Mouse (Mus musculus) limb, embryonic 10.5 days (tissue): ENCODE measurements around the gene Hivep2. TPM values are rescaled to one million over a fixed set of nuclear protein-coding genes. Genes with fewer than 3 reads are reported as not detected.

Experiments
- DNase-seq: peaks from one replicate; pipeline ENCODE4 v3.0.0-alpha.2; 2017; ENCODE audit warnings: low spot score
- H3K27ac ChIP-seq: fragments of 300-500 bp; sonication (generic); 2 replicates; pipeline ENCODE4 v1.5.1; 2016; ENCODE audit warnings: mild to moderate bottlenecking
- H3K27me3 ChIP-seq: fragments of 300-500 bp; sonication (generic); 2 replicates; pipeline ENCODE4 v1.6.1; 2016; ENCODE audit warnings: low read depth, mild to moderate bottlenecking; ENCODE audit not compliant: poor library complexity, severe bottlenecking
- H3K36me3 ChIP-seq: fragments of 300-500 bp; sonication (generic); 2 replicates; pipeline ENCODE4 v1.6.1; 2016; ENCODE audit warnings: mild to moderate bottlenecking, moderate library complexity
- H3K4me1 ChIP-seq: fragments of 300-500 bp; sonication (generic); 2 replicates; pipeline ENCODE4 v1.6.1; 2016
- H3K4me3 ChIP-seq: fragments of 300-500 bp; sonication (generic); 2 replicates; pipeline ENCODE4 v1.5.1; 2016; ENCODE audit warnings: mild to moderate bottlenecking, moderate library complexity
- H3K9me3 ChIP-seq: fragments of 300-500 bp; sonication (generic); replicated peaks from 2 replicates; pipeline ENCODE4 v1.6.1; 2016; ENCODE audit warnings: mild to moderate bottlenecking
- WGBS: fragments of 180-500 bp; shearing (Covaris S2); methylation state at CpG from one replicate; pipeline ENCODE4 v1.1.7; 2016; 5-methylcytosine and 5-hydroxymethylcytosine counted together
- polyA plus RNA-seq: library from polyadenylated mRNA; unstranded; fragments of >200 nt; fragmentation: Nextera tagmentation; extraction: Ambion mirVana; gene quantifications from 2 replicates; pipeline ENCODE4 v1.2.1, GENCODE M21; 2016

The Hivep2 gene
- polyA plus RNA-seq, 1 experiment from 2014 or later = 0.44 TPM

GRCm38 (mm10) chr10:14035607-14036006 lies 69.7 kb downstream of the Hivep2 start:
- no peaks in the 10 kb centered on the region for H3K27me3 ChIP-seq
- H3K4me1 ChIP-seq = no peaks in the 10 kb centered on the region
- H3K27ac ChIP-seq = no peak overlapping the region
- no peaks in the 10 kb centered on the region for H3K9me3 ChIP-seq
- WGBS = 76% methylated on average over 5 of the region's 5 CpGs
- H3K4me3 ChIP-seq = no peak overlapping the region
- no peaks in the 10 kb centered on the region for H3K36me3 ChIP-seq
- DNase-seq = no peak

DNA sequence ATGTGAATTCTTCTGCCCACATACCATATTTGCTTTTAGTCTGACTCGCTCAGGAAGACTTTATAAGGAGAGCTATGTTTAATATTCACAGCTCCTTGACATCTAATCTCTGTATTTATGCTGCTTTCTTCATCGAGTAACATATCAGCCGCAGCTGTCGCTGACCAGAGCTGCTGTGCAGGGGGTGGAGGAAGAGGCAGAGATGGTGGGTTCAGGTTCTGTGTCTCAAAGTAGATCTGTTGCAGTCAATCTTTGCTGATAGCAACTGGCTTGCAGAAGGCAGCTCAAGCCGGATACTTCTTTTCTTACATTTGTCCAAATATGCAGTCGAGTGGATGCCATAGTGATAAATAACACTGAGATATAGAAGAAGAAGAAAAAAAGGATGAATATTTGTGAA lies 70.6 kb downstream of the Hivep2 start:
- Histone ChIP-seq H3K9me3 (no peaks in the 10 kb centered on the region), H3K27me3 (no peaks in the 10 kb centered on the region), H3K27ac (no peak overlapping the region), H3K36me3 (no peaks in the 10 kb centered on the region), H3K4me1 (peaks cover 7% of the 10 kb centered on the region), H3K4me3 (no peak overlapping the region)
- no peak for DNase-seq
- 95% methylated on average over 6 of the region's 6 CpGs for WGBS

DNA sequence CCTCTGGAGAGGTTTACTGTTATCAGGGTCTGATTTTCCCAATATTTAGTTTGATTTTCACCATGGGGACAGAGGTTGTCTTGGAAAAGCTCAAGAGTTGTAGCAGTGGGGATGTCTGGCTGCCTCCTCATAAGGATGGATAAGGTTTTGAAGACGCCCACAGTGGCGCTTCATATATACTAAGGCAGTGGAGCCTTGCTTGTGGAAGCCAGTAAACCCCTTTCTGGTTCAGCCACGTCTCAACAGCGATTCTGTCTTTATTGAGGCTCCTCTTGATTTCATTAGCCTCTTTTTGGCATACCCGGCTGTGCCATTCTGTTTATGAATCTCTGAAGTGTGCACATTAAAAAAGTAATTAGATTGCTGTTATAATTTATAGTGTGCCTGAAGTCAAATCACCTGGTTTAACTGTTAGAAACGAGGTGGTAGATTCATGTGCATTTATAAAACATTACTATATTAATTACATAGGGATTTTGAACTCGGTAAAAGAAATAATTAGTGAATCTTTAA lies 72.2 kb downstream of the Hivep2 start:
- Histone ChIP-seq H3K4me1 (peaks cover 7% of the 10 kb centered on the region), H3K27me3 (no peaks in the 10 kb centered on the region), H3K4me3 (no peak overlapping the region), H3K36me3 (no peaks in the 10 kb centered on the region), H3K9me3 (no peaks in the 10 kb centered on the region), H3K27ac (no peak overlapping the region)
- 85% methylated on average over 7 of the region's 7 CpGs for WGBS
- no peak for DNase-seq

- no peaks in the 10 kb centered on the region for H3K9me3 ChIP-seq
- H3K27me3 ChIP-seq = no peaks in the 10 kb centered on the region
- H3K4me1 ChIP-seq = peaks cover 23% of the 10 kb centered on the region
- no peak overlapping the region for H3K27ac ChIP-seq
- no peak for DNase-seq
- no peak overlapping the region for H3K4me3 ChIP-seq
- no peaks in the 10 kb centered on the region for H3K36me3 ChIP-seq
- WGBS = 80% methylated on average over 9 of the region's 9 CpGs
Observed at GRCm38 (mm10) chr10:14040716-14041470, 75.0 kb downstream of the Hivep2 start.

DNA sequence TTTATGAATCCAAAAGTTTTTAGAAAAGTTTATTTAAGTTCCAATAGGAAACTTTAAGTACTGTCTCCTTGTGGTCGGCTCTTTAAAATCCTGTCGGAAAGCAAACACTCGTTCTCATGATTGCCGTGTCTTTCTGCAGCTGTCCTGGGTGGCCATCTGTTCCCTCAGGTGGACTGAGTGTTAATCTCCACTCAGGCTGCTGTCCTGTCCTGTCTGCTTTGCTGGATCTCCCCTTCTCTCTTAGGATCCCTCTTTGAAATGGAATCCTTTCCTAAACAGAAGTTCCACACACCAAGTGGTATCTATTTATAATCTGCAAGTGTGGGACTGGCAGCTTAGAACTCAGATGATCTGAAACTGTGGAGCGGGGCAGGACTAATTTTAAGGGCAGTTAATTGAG lies 75.7 kb downstream of the Hivep2 start:
- H3K4me3 ChIP-seq = no peak overlapping the region

DNA sequence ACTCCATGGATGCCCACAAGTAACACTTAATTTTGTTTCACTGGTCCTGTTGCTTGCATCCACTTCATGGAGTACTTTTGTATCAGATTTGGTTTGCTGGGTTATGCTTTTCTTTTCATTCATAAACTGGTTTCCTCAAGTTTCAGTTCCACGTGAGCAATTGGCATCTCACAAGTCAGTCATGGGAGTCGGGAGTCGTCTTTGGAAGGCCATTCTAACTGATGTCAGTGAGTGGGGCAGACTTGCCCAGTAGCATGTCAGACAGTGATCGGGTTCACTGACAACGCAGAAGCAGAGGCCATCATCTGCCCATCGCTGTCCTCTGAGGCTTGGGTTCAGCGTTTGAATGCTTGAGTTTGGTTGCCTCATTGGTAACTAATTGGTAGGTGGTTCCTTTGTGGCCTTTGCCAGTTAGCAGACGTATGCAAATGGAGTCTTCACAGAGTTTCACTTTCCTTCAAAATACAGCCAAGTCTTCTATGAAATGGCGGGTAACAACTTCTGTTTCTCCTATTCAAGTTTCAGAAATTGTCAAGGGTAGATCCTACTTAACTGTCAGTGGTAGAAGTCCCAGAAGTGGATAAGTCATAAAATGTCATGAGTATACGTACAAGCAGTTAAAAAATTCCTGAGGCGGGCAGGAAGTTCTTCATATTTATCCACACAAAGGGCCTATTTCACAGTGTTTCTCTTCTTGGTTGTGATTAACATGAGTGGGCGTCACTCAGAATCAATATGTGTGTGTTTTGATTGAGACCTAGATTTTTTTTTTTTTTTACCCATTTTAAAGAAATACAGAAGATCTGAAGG lies 76.9 kb downstream of the Hivep2 start:
- Histone ChIP-seq H3K27ac (no peak overlapping the region), H3K27me3 (no peaks in the 10 kb centered on the region), H3K4me3 (no peak overlapping the region), H3K9me3 (no peaks in the 10 kb centered on the region), H3K36me3 (no peaks in the 10 kb centered on the region), H3K4me1 (peaks cover 30% of the 10 kb centered on the region)
- 89% methylated on average over 12 of the region's 12 CpGs for WGBS
- DNase-seq = no peak

More for the DNA sequence above, 75.7 kb downstream of the Hivep2 start:
- Histone ChIP-seq H3K27me3 (no peaks in the 10 kb centered on the region), H3K4me1 (peaks cover 26% of the 10 kb centered on the region), H3K36me3 (no peaks in the 10 kb centered on the region), H3K9me3 (no peaks in the 10 kb centered on the region), H3K27ac (no peak overlapping the region)
- DNase-seq = no peak
- WGBS = 80% methylated on average over 5 of the region's 5 CpGs

- Histone ChIP-seq H3K27ac (no peak overlapping the region), H3K9me3 (no peaks in the 10 kb centered on the region), H3K36me3 (no peaks in the 10 kb centered on the region), H3K4me3 (no peak overlapping the region), H3K27me3 (no peaks in the 10 kb centered on the region), H3K4me1 (peaks cover 35% of the 10 kb centered on the region)
- 95% methylated on average over 4 of the region's 4 CpGs for WGBS
- DNase-seq = no peak
Observed at GRCm38 (mm10) chr10:14043349-14043710, 77.5 kb downstream of the Hivep2 start.

DNA sequence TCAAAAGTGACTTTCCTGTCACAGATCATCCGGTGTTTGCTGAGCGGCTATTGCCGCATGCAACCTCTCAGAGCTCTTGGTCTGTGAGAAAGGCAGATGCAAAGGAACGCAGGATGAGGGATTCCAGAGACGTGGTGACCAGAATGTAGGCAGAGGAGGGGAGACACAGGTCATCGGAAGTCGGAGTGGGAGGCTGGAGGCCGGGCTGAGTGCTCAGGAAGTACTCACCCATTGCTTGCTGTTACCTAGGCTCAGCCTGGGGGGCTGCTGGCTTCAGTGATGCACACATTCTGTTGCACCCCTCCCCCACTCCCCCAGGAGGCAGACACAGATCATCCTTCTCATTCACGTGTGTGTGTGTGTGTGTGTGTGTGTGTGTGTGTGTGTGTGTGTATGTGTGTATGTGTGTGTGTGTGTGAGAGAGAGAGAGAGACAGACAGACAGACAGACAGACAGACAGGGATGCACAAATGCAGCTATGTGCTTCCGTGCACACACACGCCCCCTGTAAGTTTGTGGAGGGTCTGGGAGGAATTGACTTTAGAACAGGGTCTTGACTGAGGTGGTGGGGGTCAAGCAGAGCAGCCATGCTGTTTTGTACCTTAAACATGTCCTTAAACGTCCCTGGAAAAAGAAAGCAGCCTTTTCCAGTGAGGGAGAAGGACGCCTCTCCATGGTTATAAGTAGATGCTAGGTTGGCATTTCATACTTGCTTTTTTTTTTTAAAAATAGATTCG lies 78.3 kb downstream of the Hivep2 start:
- no peak overlapping the region for H3K27ac ChIP-seq
- peaks cover 38% of the 10 kb centered on the region for H3K4me1 ChIP-seq
- H3K4me3 ChIP-seq = no peak overlapping the region
- no peaks in the 10 kb centered on the region for H3K36me3 ChIP-seq
- H3K27me3 ChIP-seq = no peaks in the 10 kb centered on the region
- H3K9me3 ChIP-seq = no peaks in the 10 kb centered on the region
- 49% methylated on average over 14 of the region's 14 CpGs for WGBS
- no peak for DNase-seq

DNA sequence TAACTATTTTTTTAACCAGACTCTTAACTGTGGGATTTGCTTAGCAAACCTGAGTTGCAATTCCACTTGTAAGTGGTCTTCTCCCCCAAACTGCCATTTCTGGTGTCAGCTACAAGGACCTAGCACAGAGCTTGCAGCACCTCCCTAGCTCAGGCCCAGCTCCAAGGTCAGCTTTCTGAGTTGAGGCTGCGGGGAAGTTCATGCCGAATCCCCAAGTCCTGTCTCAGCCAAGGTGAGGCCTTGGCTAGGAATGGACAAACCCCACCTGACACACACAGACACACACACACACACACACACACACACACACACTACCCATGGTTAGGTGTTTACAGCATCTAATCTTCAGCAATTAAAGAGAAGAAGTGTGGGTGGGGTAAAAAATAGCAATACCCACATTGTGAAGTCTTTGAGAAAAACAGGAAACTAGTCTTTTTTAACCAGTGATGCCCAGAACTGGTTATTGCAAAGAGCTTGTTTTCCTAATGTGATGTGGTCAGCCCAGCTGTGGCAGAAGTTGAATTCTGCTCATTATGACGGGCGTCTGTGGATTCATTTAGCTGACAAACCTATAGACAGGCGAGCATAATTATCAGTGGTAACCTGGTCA lies 79.0 kb downstream of the Hivep2 start:
- Histone ChIP-seq H3K27ac (no peak overlapping the region), H3K4me1 (peaks cover 38% of the 10 kb centered on the region), H3K27me3 (no peaks in the 10 kb centered on the region), H3K9me3 (no peaks in the 10 kb centered on the region), H3K36me3 (no peaks in the 10 kb centered on the region), H3K4me3 (no peak overlapping the region)
- WGBS = 80% methylated on average over 5 of the region's 5 CpGs
- DNase-seq = no peak

- Histone ChIP-seq H3K27me3 (no peaks in the 10 kb centered on the region), H3K9me3 (no peaks in the 10 kb centered on the region), H3K36me3 (no peaks in the 10 kb centered on the region), H3K4me3 (no peak overlapping the region), H3K27ac (no peak overlapping the region), H3K4me1 (peaks cover 37% of the 10 kb centered on the region)
- 47% methylated on average over 4 of the region's 4 CpGs for WGBS
- DNase-seq = no peak
Observed at GRCm38 (mm10) chr10:14045745-14046144, 79.9 kb downstream of the Hivep2 start.

DNA sequence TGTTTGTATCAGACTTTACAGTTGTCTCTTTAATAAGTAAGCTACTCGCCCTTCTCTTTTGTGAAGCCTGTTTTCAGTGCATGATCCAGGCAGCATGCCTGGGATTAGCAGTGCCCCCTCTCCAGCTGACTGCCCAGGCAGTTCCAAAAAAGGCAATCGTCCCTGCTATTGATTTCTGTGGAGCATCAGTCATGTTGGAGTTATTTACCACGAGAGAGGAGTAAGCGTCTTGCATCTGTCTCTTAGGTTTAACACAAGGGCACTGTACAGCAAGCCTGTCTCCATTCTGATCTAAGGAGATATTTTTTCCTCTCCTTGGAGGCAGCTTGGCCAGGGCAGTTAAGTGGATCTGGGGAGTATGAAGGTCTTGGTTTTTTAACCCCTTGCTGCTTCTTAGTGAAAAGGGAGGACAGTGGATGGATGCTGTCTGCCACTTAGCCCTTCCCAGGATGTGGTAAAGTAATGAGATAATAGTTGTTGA lies 80.3 kb downstream of the Hivep2 start:
- H3K36me3 ChIP-seq = no peaks in the 10 kb centered on the region
- H3K4me3 ChIP-seq = no peak overlapping the region
- no peaks in the 10 kb centered on the region for H3K9me3 ChIP-seq
- H3K27ac ChIP-seq = no peak overlapping the region
- H3K4me1 ChIP-seq = peaks cover 33% of the 10 kb centered on the region
- no peak for DNase-seq
- 42% methylated on average over 4 of the region's 4 CpGs for WGBS
- H3K27me3 ChIP-seq = no peaks in the 10 kb centered on the region

DNA sequence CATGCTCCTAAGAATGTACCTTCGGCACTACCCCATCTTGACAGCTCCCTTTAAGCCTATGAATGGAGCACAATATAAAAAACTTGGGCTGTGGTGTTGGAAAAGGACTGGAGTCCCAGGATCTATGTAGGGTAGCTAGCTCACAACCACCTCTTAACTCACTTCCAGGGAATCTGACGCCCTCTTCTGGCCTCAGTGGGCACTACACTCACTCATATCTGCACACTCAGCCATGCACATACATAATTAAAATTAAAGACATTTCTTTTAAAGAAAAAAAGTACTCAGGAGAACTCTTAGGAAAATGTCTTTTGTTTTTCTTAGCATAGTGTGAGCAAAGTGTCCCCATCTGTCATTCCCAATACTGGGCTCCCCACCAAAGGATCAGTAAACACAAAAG lies 81.1 kb downstream of the Hivep2 start:
- Histone ChIP-seq H3K27me3 (no peaks in the 10 kb centered on the region), H3K4me1 (peaks cover 32% of the 10 kb centered on the region), H3K4me3 (no peak overlapping the region), H3K36me3 (no peaks in the 10 kb centered on the region), H3K27ac (no peak overlapping the region), H3K9me3 (no peaks in the 10 kb centered on the region)
- WGBS = 76% methylated on average over 2 of the region's 2 CpGs
- DNase-seq = no peak
